Comparison of ENCODE assay signal across 24 mouse cellular contexts in genomic region chr7:44549621-44550408, GRCm38 (mm10). TPM values are rescaled to one million over a fixed set of nuclear protein-coding genes. Genes with fewer than 3 reads are reported as not detected.
DNase-seq lines count a peak whose midpoint lies in the region; ATAC-seq and TF ChIP-seq lines count a peak whose summit lies in the region.
"Had no signal": no experiment of that assay in that cellular context is flagged by ENCODE, and none has a peak within 500 bp of the region (broad histone marks: within the 10 kb centered on the region; RNA-seq: fewer than 3 reads in every experiment).

No protein-coding gene starts in this region.

- H3K9ac ChIP-seq in forebrain, embryonic 12.5 days = no peak overlapping the region
- no peak overlapping the region for H3K9ac ChIP-seq in forebrain, embryonic 13.5 days
- peak overlapping the region; percentile 8; the same call in 1 of the 2 replicates for H3K9ac ChIP-seq in neural tube, embryonic 13.5 days
- no peak overlapping the region for H3K9ac ChIP-seq in neural tube, embryonic 15.5 days (replicated peaks)
- H3K9ac ChIP-seq: forebrain, postnatal 0 days; heart, embryonic 15.5 days had no signal

- no peak for ATAC-seq in cerebellum, adult (ENCODE audit: insufficient number of reproducible peaks, low FRiP score, low TSS enrichment)
- ATAC-seq in forebrain, embryonic 12.5 days (ENCODE audit: low FRiP score) = no peak
- ATAC-seq in forebrain, embryonic 13.5 days = no peak
- no peak for ATAC-seq in neural tube, embryonic 13.5 days (ENCODE audit: low read depth)
- no peak for ATAC-seq in neural tube, embryonic 15.5 days (ENCODE audit: low FRiP score)
- ATAC-seq in G1E (ENCODE audit: extremely low read depth, insufficient number of reproducible peaks, low FRiP score, poor library complexity, severe bottlenecking) = no peak

- H3K27ac ChIP-seq in forebrain, embryonic 12.5 days = no peak overlapping the region
- H3K27ac ChIP-seq in forebrain, embryonic 13.5 days = no peak overlapping the region; the same call in 1 of the 2 replicates
- no peak overlapping the region for H3K27ac ChIP-seq in neural tube, embryonic 13.5 days (replicated peaks)
- H3K27ac ChIP-seq in neural tube, embryonic 15.5 days (replicated peaks) = no peak overlapping the region
- H3K27ac ChIP-seq: embryonic facial prominence, embryonic 10.5 days; heart, embryonic 10.5 days; heart, embryonic 15.5 days had no signal

- no peaks in the 10 kb centered on the region for H3K9me3 ChIP-seq in forebrain, embryonic 12.5 days
- H3K9me3 ChIP-seq in forebrain, embryonic 13.5 days (replicated peaks) = no peaks in the 10 kb centered on the region
- H3K9me3 ChIP-seq in neural tube, embryonic 13.5 days = no peaks in the 10 kb centered on the region
- no peaks in the 10 kb centered on the region for H3K9me3 ChIP-seq in neural tube, embryonic 15.5 days (replicated peaks)
- no peaks in the 10 kb centered on the region for H3K9me3 ChIP-seq in G1E (replicated peaks)
- H3K9me3 ChIP-seq: heart, embryonic 10.5 days; heart, embryonic 15.5 days; hindbrain, embryonic 15.5 days had no signal

- H3K36me3 ChIP-seq in forebrain, embryonic 12.5 days (replicated peaks) = peaks cover 34% of the 10 kb centered on the region
- H3K36me3 ChIP-seq in forebrain, embryonic 13.5 days (ENCODE audit: poor library complexity, severe bottlenecking) = peaks cover 36% of the 10 kb centered on the region
- peaks cover 33% of the 10 kb centered on the region for H3K36me3 ChIP-seq in neural tube, embryonic 13.5 days
- H3K36me3 ChIP-seq in neural tube, embryonic 15.5 days = peaks cover 25% of the 10 kb centered on the region
- H3K36me3 ChIP-seq in G1E (replicated peaks) = peaks cover 65% of the 10 kb centered on the region

- WGBS in forebrain, embryonic 12.5 days = 94% methylated on average over 23 of the region's 23 CpGs
- 95% methylated on average over 23 of the region's 23 CpGs for WGBS in forebrain, embryonic 13.5 days
- 95% methylated on average over 23 of the region's 23 CpGs for WGBS in neural tube, embryonic 13.5 days
- 97% methylated on average over 23 of the region's 23 CpGs for WGBS in neural tube, embryonic 15.5 days

- H3K4me2 ChIP-seq in forebrain, embryonic 12.5 days = no peak overlapping the region
- H3K4me2 ChIP-seq in forebrain, embryonic 13.5 days = no peak overlapping the region
- no peak overlapping the region for H3K4me2 ChIP-seq in neural tube, embryonic 13.5 days
- no peak overlapping the region for H3K4me2 ChIP-seq in neural tube, embryonic 15.5 days
- H3K4me2 ChIP-seq: heart, embryonic 15.5 days had no signal

- H3K4me1 ChIP-seq in forebrain, embryonic 12.5 days = peaks cover 26% of the 10 kb centered on the region
- peaks cover 25% of the 10 kb centered on the region for H3K4me1 ChIP-seq in forebrain, embryonic 13.5 days
- peaks cover 32% of the 10 kb centered on the region for H3K4me1 ChIP-seq in neural tube, embryonic 13.5 days (replicated peaks)
- H3K4me1 ChIP-seq in neural tube, embryonic 15.5 days = peaks cover 27% of the 10 kb centered on the region
- H3K4me1 ChIP-seq in G1E (ENCODE audit: insufficient read depth, low read depth, low read length) = peaks cover 50% of the 10 kb centered on the region

- H3K27me3 ChIP-seq in forebrain, embryonic 12.5 days = no peaks in the 10 kb centered on the region
- H3K27me3 ChIP-seq in forebrain, embryonic 13.5 days = no peaks in the 10 kb centered on the region
- H3K27me3 ChIP-seq in neural tube, embryonic 13.5 days = no peaks in the 10 kb centered on the region
- H3K27me3 ChIP-seq in neural tube, embryonic 15.5 days (replicated peaks) = no peaks in the 10 kb centered on the region
- H3K27me3 ChIP-seq in G1E (ENCODE audit: insufficient read depth, low read length) = no peaks in the 10 kb centered on the region
- H3K27me3 ChIP-seq: hindbrain, embryonic 15.5 days had no signal

- 0 out of 2 replicates have a peak overlapping the region, but pooled peaks have one; percentile 4 for H3K4me3 ChIP-seq in forebrain, embryonic 12.5 days (replicated peaks)
- no peak overlapping the region for H3K4me3 ChIP-seq in forebrain, embryonic 13.5 days
- H3K4me3 ChIP-seq in neural tube, embryonic 13.5 days = no peak overlapping the region
- H3K4me3 ChIP-seq in neural tube, embryonic 15.5 days (replicated peaks) = no peak overlapping the region
- H3K4me3 ChIP-seq in G1E (ENCODE audit: low read depth, low read length) = 0 out of 2 replicates have a peak overlapping the region, but pooled peaks have one; percentile 6

- peak; percentile 62 for DNase-seq in cerebellum, adult 11-12 months
- no peak for DNase-seq in G1E (ENCODE audit: low spot score)
- no peak for DNase-seq in left cerebral cortex, postnatal 14 days (ENCODE audit: low spot score in 2 of 2)
- DNase-seq: adrenal gland, postnatal 14 days; B cell, adult 2 months; cerebellum, adult 8-10 months; cerebellum, postnatal 36 days; forebrain, postnatal 0 days; gastrocnemius, postnatal 36 days; heart, adult 18-20 months; heart, postnatal 14 days had no signal

- TF ChIP-seq CTCF in G1E (IDR thresholded peaks at IDR 0.05; ENCODE audit: low read depth, low read length) = no peak

- intact Hi-C loops in left cerebral cortex, postnatal 14 days (cut with DNase I) = loop anchor here (2.0 to 10.0 kb wide), 2 partner anchors 49 to 155 kb away; no protein-coding TSS in a partner anchor

RNA-seq across cellular contexts. Expression of gene Pold1, which starts 1.2 kb away (rescaled TPM):
- 111 and 126 TPM in 2 replicates for polyA plus RNA-seq in forebrain, embryonic 12.5 days (2016; fragmentation: Nextera tagmentation; extraction: Ambion mirVana)
- 77.8 and 89.7 TPM in 2 replicates for polyA plus RNA-seq in forebrain, embryonic 13.5 days (2015; fragmentation: Nextera tagmentation; extraction: Ambion mirVana)
- polyA plus RNA-seq in neural tube, embryonic 13.5 days (2015; fragmentation: Nextera tagmentation; extraction: Ambion mirVana) = 22.5 and 22.7 TPM in 2 replicates
- 18.8 and 38.9 TPM in 2 replicates for polyA plus RNA-seq in neural tube, embryonic 15.5 days (2015; fragmentation: Nextera tagmentation; extraction: Ambion mirVana)
- total RNA-seq in G1E (2014; fragmentation: Nextera tagmentation) (70.1 and 106 TPM in 2 replicates), G1E (2017) (54.6 and 72.4 TPM in 2 replicates)
- 252 and 268 TPM in 2 replicates for polyA plus RNA-seq in G1E (2012)
- total RNA-seq in left cerebral cortex, postnatal 14 days (2021) = 1 to 10 TPM; 4.2 to 7.0 TPM

RNA-seq across cellular contexts. Expression of gene Nr1h2, which starts 3.9 kb away (rescaled TPM):
- 72.7 and 73.5 TPM in 2 replicates for polyA plus RNA-seq in forebrain, embryonic 12.5 days (2016; fragmentation: Nextera tagmentation; extraction: Ambion mirVana)
- polyA plus RNA-seq in forebrain, embryonic 13.5 days (2015; fragmentation: Nextera tagmentation; extraction: Ambion mirVana) = 76.0 and 76.2 TPM in 2 replicates
- 60.1 and 65.2 TPM in 2 replicates for polyA plus RNA-seq in neural tube, embryonic 13.5 days (2015; fragmentation: Nextera tagmentation; extraction: Ambion mirVana)
- polyA plus RNA-seq in neural tube, embryonic 15.5 days (2015; fragmentation: Nextera tagmentation; extraction: Ambion mirVana) = 54.0 and 62.0 TPM in 2 replicates
- total RNA-seq in G1E (2014; fragmentation: Nextera tagmentation) = 98.5 and 107 TPM in 2 replicates
- 34.0 and 39.0 TPM in 2 replicates for total RNA-seq in G1E (2017)
- 223 and 232 TPM in 2 replicates for polyA plus RNA-seq in G1E (2012)
- 10 to 100 TPM; 51.0 to 60.7 TPM for total RNA-seq in left cerebral cortex, postnatal 14 days (2021)

RNA-seq across cellular contexts. Expression of gene Spib, which starts 17.9 kb away (rescaled TPM):
- not detected in 2 replicates for polyA plus RNA-seq in forebrain, embryonic 12.5 days (2016; fragmentation: Nextera tagmentation; extraction: Ambion mirVana)
- polyA plus RNA-seq in forebrain, embryonic 13.5 days (2015; fragmentation: Nextera tagmentation; extraction: Ambion mirVana) = not detected in 2 replicates
- 0.13 TPM in 1 of 2 replicates, not detected in the other for polyA plus RNA-seq in neural tube, embryonic 13.5 days (2015; fragmentation: Nextera tagmentation; extraction: Ambion mirVana)
- polyA plus RNA-seq in neural tube, embryonic 15.5 days (2015; fragmentation: Nextera tagmentation; extraction: Ambion mirVana) = 7.5 TPM in 1 of 2 replicates, not detected in the other
- total RNA-seq in G1E (2014; fragmentation: Nextera tagmentation) (not detected in 2 replicates), G1E (2017) (not detected in 2 replicates)
- not detected in 2 replicates for polyA plus RNA-seq in G1E (2012)
- total RNA-seq in left cerebral cortex, postnatal 14 days (2021) = under 1 TPM in 1 of 2 experiments, not detected in 1; 0.15 TPM
- total RNA-seq: gastrocnemius, adult 8-10 months; gastrocnemius, postnatal 36 days had no signal
- polyA plus RNA-seq: embryonic facial prominence, embryonic 10.5 days; forebrain, postnatal 0 days; hindbrain, embryonic 11.5 days; hindbrain, embryonic 15.5 days had no signal

RNA-seq across cellular contexts. Expression of gene Napsa, which starts 22.4 kb away (rescaled TPM):
- 0.38 and 0.51 TPM in 2 replicates for polyA plus RNA-seq in forebrain, embryonic 12.5 days (2016; fragmentation: Nextera tagmentation; extraction: Ambion mirVana)
- polyA plus RNA-seq in forebrain, embryonic 13.5 days (2015; fragmentation: Nextera tagmentation; extraction: Ambion mirVana) = 0.53 and 0.57 TPM in 2 replicates
- 1.2 and 1.6 TPM in 2 replicates for polyA plus RNA-seq in neural tube, embryonic 13.5 days (2015; fragmentation: Nextera tagmentation; extraction: Ambion mirVana)
- polyA plus RNA-seq in neural tube, embryonic 15.5 days (2015; fragmentation: Nextera tagmentation; extraction: Ambion mirVana) = 1.1 and 4.9 TPM in 2 replicates
- total RNA-seq in G1E (2014; fragmentation: Nextera tagmentation) (1.3 and 2.7 TPM in 2 replicates), G1E (2017) (0.16 and 0.70 TPM in 2 replicates)
- polyA plus RNA-seq in G1E (2012) = 0.10 and 0.35 TPM in 2 replicates
- total RNA-seq in left cerebral cortex, postnatal 14 days (2021) = not detected
- total RNA-seq: MEL had no signal

RNA-seq across cellular contexts. Expression of gene Mybpc2, which starts 25.4 kb away (rescaled TPM):
- polyA plus RNA-seq in forebrain, embryonic 12.5 days (2016; fragmentation: Nextera tagmentation; extraction: Ambion mirVana) = 0.13 and 0.17 TPM in 2 replicates
- polyA plus RNA-seq in forebrain, embryonic 13.5 days (2015; fragmentation: Nextera tagmentation; extraction: Ambion mirVana) = 0.13 and 0.14 TPM in 2 replicates
- polyA plus RNA-seq in neural tube, embryonic 13.5 days (2015; fragmentation: Nextera tagmentation; extraction: Ambion mirVana) = 0.08 and 0.22 TPM in 2 replicates
- 0.14 and 0.36 TPM in 2 replicates for polyA plus RNA-seq in neural tube, embryonic 15.5 days (2015; fragmentation: Nextera tagmentation; extraction: Ambion mirVana)
- total RNA-seq in G1E (2014; fragmentation: Nextera tagmentation) (not detected in 2 replicates), G1E (2017) (0.05 TPM in 1 of 2 replicates, not detected in the other)
- polyA plus RNA-seq in G1E (2012) = not detected in 2 replicates
- total RNA-seq in left cerebral cortex, postnatal 14 days (2021) = under 1 TPM in 1 of 2 experiments, not detected in 1; 0.30 TPM
- total RNA-seq: MEL had no signal
- polyA plus RNA-seq: CD4-positive, CD25-positive, alpha-beta regulatory T cell, adult 4 months had no signal

Comparison
In these comparisons a context has a peak if more than half of its experiments do, and no peak if none do; other contexts are left out.
1. H3K4me3 ChIP-seq: peak in forebrain, embryonic 12.5 days (single experiment) and G1E (single experiment); none in forebrain, embryonic 13.5 days (single experiment), neural tube, embryonic 13.5 days (single experiment) and neural tube, embryonic 15.5 days (single experiment).